Mouse (Mus musculus) CH12.LX (cell line): ENCODE data around the gene Tas1r1.

Experiments
- BHLHE40 ChIP-seq: IDR thresholded peaks from 2 replicates; pipeline ENCODE4 v1.6.1; 2011; ENCODE audit warnings: mild to moderate bottlenecking, low read depth, low read length, improper control_type of control experiment
- CTCF ChIP-seq, 2 experiments: IDR thresholded peaks in 1 of 2; conservative IDR thresholded peaks in 1 of 2; 2 replicates each; pipeline ENCODE4 v1.5.1; 2011 to 2012; ENCODE audit warnings: low read depth in 2 of 2, low read length in 2 of 2, improper control_type of control experiment in 1 of 2, inconsistent platforms in 1 of 2, mild to moderate bottlenecking in 1 of 2, moderate library complexity in 1 of 2
- EP300 ChIP-seq: IDR thresholded peaks from 2 replicates; pipeline ENCODE4 v1.6.1; 2011; ENCODE audit warnings: low read length, improper control_type of control experiment
- GABPA ChIP-seq: IDR thresholded peaks from 2 replicates; pipeline ENCODE4 v1.6.1; 2012; ENCODE audit warnings: low read depth, low read length, improper control_type of control experiment, inconsistent platforms; ENCODE audit not compliant: insufficient replicate concordance
- JUND ChIP-seq: conservative IDR thresholded peaks from 2 replicates; pipeline ENCODE4 v1.6.1; 2011; ENCODE audit warnings: low read depth, low read length, improper control_type of control experiment
- KAT2A ChIP-seq: IDR thresholded peaks from 2 replicates; pipeline ENCODE4 v1.6.1; 2012; ENCODE audit warnings: low read length, improper control_type of control experiment, inconsistent platforms; ENCODE audit not compliant: insufficient replicate concordance
- MAFK ChIP-seq: IDR thresholded peaks from 2 replicates; pipeline ENCODE4 v1.6.1; 2011; ENCODE audit warnings: low read length, improper control_type of control experiment; ENCODE audit not compliant: insufficient replicate concordance
- NRF1 ChIP-seq: IDR thresholded peaks from 2 replicates; pipeline ENCODE4 v1.6.1; 2014; ENCODE audit warnings: low read depth, mild to moderate bottlenecking, inconsistent platforms, low read length, improper control_type of control experiment, moderate library complexity
- PAX5 ChIP-seq: IDR thresholded peaks from 2 replicates; pipeline ENCODE4 v1.6.1; 2012; ENCODE audit warnings: low read length, inconsistent platforms, mixed read lengths
- POLR2A ChIP-seq: IDR thresholded peaks from 2 replicates; pipeline ENCODE4 v1.6.1; 2011; ENCODE audit warnings: low read depth, mild to moderate bottlenecking, improper control_type of control experiment, low read length
- SIN3A ChIP-seq: IDR thresholded peaks from 2 replicates; pipeline ENCODE4 v1.6.1; 2012; ENCODE audit warnings: low read length, improper control_type of control experiment, inconsistent platforms

DNA sequence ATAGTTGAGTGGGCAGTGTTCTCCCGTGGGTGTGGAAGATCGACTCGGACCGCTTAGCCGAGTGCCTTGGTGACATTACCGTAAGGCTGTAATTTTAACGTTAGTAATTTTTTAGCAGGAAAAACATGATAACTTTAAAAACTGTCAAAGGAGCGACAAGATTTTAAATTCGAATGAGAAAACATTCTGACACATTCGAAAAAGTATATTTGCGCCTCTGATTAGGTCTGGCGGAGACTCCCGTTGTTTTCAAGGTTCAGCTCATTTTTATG lies 41.5 kb downstream of the Tas1r1 start:
- TF ChIP-seq KAT2A (no peak), SIN3A (no peak), EP300 (no peak), POLR2A (no peak), MAFK (no peak), JUND (no peak), CTCF (conservative IDR thresholded peaks at IDR 0.05 in 1 of 2, IDR thresholded peaks at IDR 0.05 in 1 of 2; ENCODE audit: low read depth in 2 of 2, low read length in 2 of 2) (no peak), GABPA (no peak), NRF1 (no peak), PAX5 (no peak), BHLHE40 (no peak)
